Mouse (Mus musculus) liver, embryonic 12.5 days (tissue): ENCODE measurements around the gene Rhbdf1. TPM values are rescaled to one million over a fixed set of nuclear protein-coding genes. Genes with fewer than 3 reads are reported as not detected.
"Not testable (repeated sequence)": the region's sequence is repeated elsewhere in the genome, so short reads cannot be mapped to it uniquely, and the experiment has no call there.

Source experiments
- ATAC-seq: fragments of 200-750 bp; cut with Nextera tagmentation; 2 replicates; pipeline ENCODE4 v1.8.0; 2017; ENCODE audit warnings: moderate number of reproducible peaks, mild to moderate bottlenecking, moderate library complexity
- H3K27ac ChIP-seq: fragments of 300-500 bp; sonication (generic); 2 replicates; pipeline ENCODE4 v1.5.1; 2016; ENCODE audit warnings: mild to moderate bottlenecking
- H3K27me3 ChIP-seq: fragments of 300-500 bp; sonication (generic); replicated peaks from 2 replicates; pipeline ENCODE4 v1.6.1; 2016; ENCODE audit warnings: mild to moderate bottlenecking, moderate library complexity
- H3K36me3 ChIP-seq: fragments of 300-500 bp; sonication (generic); 2 replicates; pipeline ENCODE4 v1.6.1; 2016; ENCODE audit warnings: mild to moderate bottlenecking, moderate library complexity
- H3K4me1 ChIP-seq: fragments of 300-500 bp; sonication (generic); 2 replicates; pipeline ENCODE4 v1.6.1; 2016
- H3K4me2 ChIP-seq: fragments of 300-500 bp; sonication (generic); 2 replicates; pipeline ENCODE4 v1.6.1; 2016; ENCODE audit warnings: mild to moderate bottlenecking, moderate library complexity
- H3K4me3 ChIP-seq: fragments of 300-500 bp; sonication (generic); 2 replicates; pipeline ENCODE4 v1.5.1; 2016; ENCODE audit warnings: mild to moderate bottlenecking, moderate library complexity
- H3K9ac ChIP-seq: fragments of 300-500 bp; sonication (generic); 2 replicates; pipeline ENCODE4 v1.6.1; 2016; ENCODE audit warnings: mild to moderate bottlenecking, moderate library complexity
- H3K9me3 ChIP-seq: fragments of 300-500 bp; sonication (generic); replicated peaks from 2 replicates; pipeline ENCODE4 v1.6.1; 2016; ENCODE audit warnings: mild to moderate bottlenecking, moderate library complexity
- WGBS: fragments of 180-500 bp; shearing (Covaris S2); methylation state at CpG from one replicate; pipeline ENCODE4 v1.1.7; 2016; ENCODE audit not compliant: insufficient replicate concordance; 5-methylcytosine and 5-hydroxymethylcytosine counted together
- polyA plus RNA-seq: library from polyadenylated mRNA; unstranded; fragments of >200 nt; fragmentation: Nextera tagmentation; extraction: Ambion mirVana; gene quantifications from 2 replicates; pipeline ENCODE4 v1.2.1, GENCODE M21; 2016

The Rhbdf1 gene
- polyA plus RNA-seq, 1 experiment from 2014 or later = 12.0 TPM

- Histone ChIP-seq H3K4me2 (no peak overlapping the region), H3K27me3 (peaks cover 29% of the 10 kb centered on the region), H3K9me3 (no peaks in the 10 kb centered on the region), H3K4me1 (peaks cover 27% of the 10 kb centered on the region), H3K27ac (no peak overlapping the region), H3K36me3 (peaks cover 48% of the 10 kb centered on the region), H3K4me3 (no peak overlapping the region), H3K9ac (no peak overlapping the region)
- ATAC-seq = no peak
- WGBS = 80% methylated on average over 18 of the region's 18 CpGs
Observed at GRCm38 (mm10) chr11:32215372-32216162, 6.5 kb downstream of the Rhbdf1 start.

GRCm38 (mm10) chr11:32210623-32211022, 11.5 kb downstream of the Rhbdf1 start:
- H3K4me1 ChIP-seq = peaks cover 14% of the 10 kb centered on the region
- ATAC-seq = no peak
- no peak overlapping the region for H3K27ac ChIP-seq
- H3K36me3 ChIP-seq = peaks cover 83% of the 10 kb centered on the region
- no peak overlapping the region for H3K4me3 ChIP-seq
- H3K9ac ChIP-seq = no peak overlapping the region
- H3K4me2 ChIP-seq = no peak overlapping the region
- no peaks in the 10 kb centered on the region for H3K27me3 ChIP-seq
- 82% methylated on average over 9 of the region's 9 CpGs for WGBS
- H3K9me3 ChIP-seq = no peaks in the 10 kb centered on the region

GRCm38 (mm10) chr11:32205058-32205873, 16.8 kb downstream of the Rhbdf1 start, which contains the start of gene Snrnp25:
Gene Snrnp25 (plus strand): TSS chr11:32205415.
- H3K4me1 ChIP-seq = peaks cover 37% of the 10 kb centered on the region
- H3K27ac ChIP-seq = peak within 1 kb of the TSS; percentile 89
- peak within 1 kb of the TSS; percentile 84 for H3K9ac ChIP-seq
- H3K27me3 ChIP-seq = no peaks in the 10 kb centered on the region
- peak; percentile 99 for ATAC-seq
- peaks cover 38% of the 10 kb centered on the region for H3K36me3 ChIP-seq
- under 1% methylated on average over 52 of the region's 52 CpGs for WGBS
- peak within 1 kb of the TSS; percentile 77 for H3K4me2 ChIP-seq
- H3K4me3 ChIP-seq = peak within 1 kb of the TSS; percentile 77
- no peaks in the 10 kb centered on the region for H3K9me3 ChIP-seq

GRCm38 (mm10) chr11:32201922-32202685, 20.0 kb downstream of the Rhbdf1 start:
- no peak for ATAC-seq
- H3K9ac ChIP-seq = no peak overlapping the region
- 48% methylated on average over 11 of the region's 11 CpGs for WGBS
- H3K9me3 ChIP-seq = no peaks in the 10 kb centered on the region
- no peak overlapping the region for H3K27ac ChIP-seq
- H3K4me2 ChIP-seq = no peak overlapping the region
- no peak overlapping the region for H3K4me3 ChIP-seq
- H3K36me3 ChIP-seq = peaks cover 7% of the 10 kb centered on the region
- no peaks in the 10 kb centered on the region for H3K27me3 ChIP-seq
- H3K4me1 ChIP-seq = peaks cover 69% of the 10 kb centered on the region

DNA sequence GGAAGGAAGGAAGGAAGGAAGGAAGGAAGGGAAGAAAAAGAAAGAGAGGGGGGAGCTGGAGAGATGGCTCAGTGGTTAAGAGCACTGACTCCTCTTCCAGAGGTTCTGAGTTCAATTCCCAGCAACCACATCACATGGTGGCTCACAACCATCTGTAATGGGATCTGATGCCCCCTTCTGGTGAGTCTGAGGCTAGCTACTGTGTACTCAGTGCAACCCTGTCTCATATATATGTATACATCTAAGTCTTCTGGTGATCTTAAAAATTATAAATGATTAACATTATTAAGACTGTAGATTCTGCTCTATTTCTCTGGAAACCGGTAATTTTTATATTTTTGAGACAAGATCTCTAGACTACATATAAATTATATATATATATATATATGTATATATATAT, 21.1 kb downstream of the Rhbdf1 start:
- H3K4me2 ChIP-seq, H3K9me3 ChIP-seq, H3K27me3 ChIP-seq, H3K9ac ChIP-seq, H3K36me3 ChIP-seq, ATAC-seq, H3K27ac ChIP-seq, H3K4me3 ChIP-seq: not testable (repeated sequence)
- H3K4me1 ChIP-seq = peaks cover 70% of the 10 kb centered on the region
- 56% methylated on average over 1 of the region's 1 CpGs for WGBS

GRCm38 (mm10) chr11:32200075-32200601, 22.0 kb downstream of the Rhbdf1 start, which contains the start of gene Il9r:
Gene Il9r (minus strand): TSS chr11:32200279.
- H3K9me3 ChIP-seq = no peaks in the 10 kb centered on the region
- peak within 1 kb of the TSS; percentile 17 for H3K9ac ChIP-seq
- 0 out of 2 replicates have a peak, but pooled peaks have one; percentile 4 for ATAC-seq
- 0 out of 2 replicates have a peak within 1 kb of the TSS, but pooled peaks have one; percentile 13 for H3K27ac ChIP-seq
- WGBS = 17% methylated on average over 10 of the region's 10 CpGs
- peak within 1 kb of the TSS; percentile 34 for H3K4me2 ChIP-seq
- no peak within 1 kb of the TSS for H3K4me3 ChIP-seq
- H3K4me1 ChIP-seq = peaks cover 75% of the 10 kb centered on the region
- H3K27me3 ChIP-seq = no peaks in the 10 kb centered on the region
- H3K36me3 ChIP-seq = no peaks in the 10 kb centered on the region

- Histone ChIP-seq H3K27me3 (no peaks in the 10 kb centered on the region), H3K4me3 (no peak overlapping the region), H3K27ac (0 out of 2 replicates have a peak overlapping the region, but pooled peaks have one; percentile 13), H3K4me2 (peak overlapping the region; percentile 34), H3K4me1 (peaks cover 69% of the 10 kb centered on the region), H3K36me3 (no peaks in the 10 kb centered on the region), H3K9me3 (no peaks in the 10 kb centered on the region), H3K9ac (peak overlapping the region; percentile 17)
- WGBS = 16% methylated on average over 6 of the region's 6 CpGs
- ATAC-seq = peak; percentile 55
Observed at GRCm38 (mm10) chr11:32199230-32199629, 22.9 kb downstream of the Rhbdf1 start.

- Histone ChIP-seq H3K27me3 (no peaks in the 10 kb centered on the region), H3K9ac (no peak overlapping the region), H3K4me3 (no peak overlapping the region), H3K9me3 (no peaks in the 10 kb centered on the region), H3K4me1 (peaks cover 61% of the 10 kb centered on the region), H3K4me2 (peak overlapping the region; percentile 34; the same call in 1 of the 2 replicates), H3K27ac (0 out of 2 replicates have a peak overlapping the region, but pooled peaks have one; percentile 1), H3K36me3 (no peaks in the 10 kb centered on the region)
- 46% methylated on average over 14 of the region's 14 CpGs for whole genome bisulfite sequencing
- no peak for ATAC-seq
Observed at GRCm38 (mm10) chr11:32198256-32198955, 23.7 kb downstream of the Rhbdf1 start.

GRCm38 (mm10) chr11:32197766-32198165, 24.3 kb downstream of the Rhbdf1 start:
- ATAC-seq = no peak
- Histone ChIP-seq H3K27ac (no peak overlapping the region), H3K4me2 (no peak overlapping the region), H3K9ac (no peak overlapping the region), H3K27me3 (no peaks in the 10 kb centered on the region), H3K9me3 (no peaks in the 10 kb centered on the region), H3K36me3 (no peaks in the 10 kb centered on the region), H3K4me3 (no peak overlapping the region), H3K4me1 (peaks cover 58% of the 10 kb centered on the region)
- WGBS = 45% methylated on average over 3 of the region's 3 CpGs

DNA sequence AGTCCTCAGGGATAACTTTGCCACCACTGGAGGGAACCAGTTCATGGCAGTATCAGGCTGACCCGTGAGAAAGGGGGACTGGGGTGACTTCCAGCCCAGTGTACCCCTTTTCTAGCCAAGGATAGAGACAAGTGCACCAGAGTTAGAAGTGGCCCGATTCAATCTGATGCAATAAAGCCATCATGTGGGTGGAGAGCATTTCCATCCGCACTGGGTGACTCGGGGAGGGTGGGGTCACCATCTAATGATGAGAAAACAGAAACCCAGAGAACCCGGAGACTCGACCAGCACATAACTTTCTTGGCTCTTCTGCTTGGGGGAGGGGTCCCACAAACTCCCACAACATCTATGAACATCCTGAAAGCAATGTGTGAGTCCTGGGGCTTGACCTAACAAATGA, 25.4 kb downstream of the Rhbdf1 start:
- peaks cover 58% of the 10 kb centered on the region for H3K4me1 ChIP-seq
- H3K27ac ChIP-seq = no peak overlapping the region
- H3K4me2 ChIP-seq = no peak overlapping the region
- no peaks in the 10 kb centered on the region for H3K27me3 ChIP-seq
- no peaks in the 10 kb centered on the region for H3K9me3 ChIP-seq
- 34% methylated on average over 6 of the region's 6 CpGs for WGBS
- H3K9ac ChIP-seq = no peak overlapping the region
- ATAC-seq = no peak
- H3K4me3 ChIP-seq = no peak overlapping the region
- no peaks in the 10 kb centered on the region for H3K36me3 ChIP-seq
